Mouse (Mus musculus): ENCODE results near the gene Wnt10a. TPM values are rescaled to one million over a fixed set of nuclear protein-coding genes. Genes with fewer than 3 reads are reported as not detected.
"Not testable (repeated sequence)": the region's sequence is repeated elsewhere in the genome, so short reads cannot be mapped to it uniquely, and the experiment has no call there.

Wnt10a gene
- polyA plus RNA-seq, 1 experiment from 2014 or later, result 0.21 TPM

DNA sequence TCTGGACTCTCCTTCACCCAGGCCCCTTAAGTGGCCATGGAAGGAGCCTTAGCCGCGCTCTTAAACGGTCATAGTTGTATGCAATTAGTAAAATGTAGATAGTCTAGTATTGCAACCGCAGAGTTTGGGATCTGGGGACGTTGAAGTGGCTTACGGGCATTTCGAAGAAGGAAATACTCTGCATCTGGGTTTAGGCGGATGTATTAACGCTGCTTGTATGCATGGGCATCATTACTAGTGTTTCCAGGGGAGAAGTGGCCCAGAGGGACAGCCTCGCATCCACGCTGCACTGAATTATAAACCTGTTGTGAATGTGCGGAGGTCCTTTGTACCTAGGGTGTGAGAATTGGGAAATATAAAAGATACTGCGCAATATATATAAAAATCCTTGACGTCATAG, 25.9 kb downstream of the Wnt10a start:
- Histone ChIP-seq H3K27me3 (ENCODE audit: control insufficient read depth, insufficient read depth, low read length) (no peaks in the 10 kb centered on the region), H3K36me3 (replicated peaks; ENCODE audit: control insufficient read depth, insufficient read depth) (no peaks in the 10 kb centered on the region), H3K4me2 (replicated peaks) (peak overlapping the region; percentile 68), H3K4me3 (replicated peaks; ENCODE audit: low read length) (peak overlapping the region; percentile 49), H3K9ac (peak overlapping the region; percentile 71), H3K4me1 (replicated peaks; ENCODE audit: control insufficient read depth, insufficient read depth, low read length) (peaks cover 8% of the 10 kb centered on the region), H3K27ac (peak overlapping the region; percentile 86), H3K9me3 (ENCODE audit: control insufficient read depth, low read length) (no peaks in the 10 kb centered on the region)
- 0 out of 2 replicates have a peak, but pooled peaks have one; percentile 10 for ATAC-seq (ENCODE audit: low FRiP score)
- DNase-seq (ENCODE audit: low spot score), result no peak
- 14% methylated on average over 14 of the region's 14 CpGs for WGBS

DNA sequence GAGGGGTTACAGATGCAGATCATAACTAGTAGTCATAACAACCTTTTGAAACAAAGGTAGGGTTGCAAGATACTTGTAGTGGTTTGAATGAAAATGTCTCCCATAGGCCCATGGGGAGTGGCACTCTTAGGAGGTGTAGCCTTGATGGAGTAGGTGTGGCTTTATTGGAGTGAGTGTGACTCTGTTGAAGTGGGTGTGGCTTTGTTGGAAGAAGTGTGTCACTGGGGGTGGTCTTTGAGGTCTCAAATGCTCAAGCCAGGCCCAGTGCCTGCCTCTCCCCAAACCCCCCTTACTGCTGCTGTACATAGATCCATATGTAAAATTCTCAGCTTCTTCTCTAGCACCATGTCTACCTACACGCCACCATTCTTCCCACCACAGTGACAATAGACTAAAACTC, 27.2 kb downstream of the Wnt10a start:
- Histone ChIP-seq H3K36me3 (replicated peaks; ENCODE audit: control insufficient read depth, insufficient read depth) (no peaks in the 10 kb centered on the region), H3K4me2 (replicated peaks) (no peak overlapping the region), H3K4me3 (replicated peaks; ENCODE audit: low read length) (no peak overlapping the region), H3K27ac (no peak overlapping the region), H3K27me3 (ENCODE audit: control insufficient read depth, insufficient read depth, low read length) (no peaks in the 10 kb centered on the region), H3K9me3 (ENCODE audit: control insufficient read depth, low read length) (no peaks in the 10 kb centered on the region), H3K4me1 (replicated peaks; ENCODE audit: control insufficient read depth, insufficient read depth, low read length) (peaks cover 8% of the 10 kb centered on the region), H3K9ac (no peak overlapping the region)
- WGBS, result 96% methylated on average over 1 of the region's 1 CpGs
- ATAC-seq (ENCODE audit: low FRiP score) (no peak), DNase-seq (ENCODE audit: low spot score) (no peak)

DNA sequence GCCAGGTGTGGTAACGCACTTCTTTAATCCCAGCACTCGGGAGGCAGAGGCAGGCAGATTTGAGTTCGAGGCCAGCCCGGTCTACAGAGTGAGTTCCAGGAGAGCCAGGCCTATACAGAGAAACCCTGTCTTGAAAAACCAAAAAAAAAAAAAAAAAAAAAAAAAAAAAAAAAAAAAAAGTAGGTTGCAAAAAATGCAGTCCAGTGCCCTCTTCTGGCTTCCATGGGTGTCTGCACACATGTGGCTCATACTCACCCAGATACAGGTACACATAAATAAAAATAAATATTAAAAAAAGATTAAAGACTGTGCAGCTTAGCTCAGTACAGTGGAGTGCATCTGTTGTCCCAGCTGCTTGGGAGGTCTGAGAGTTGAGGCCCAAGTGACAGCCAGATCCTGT, 32.3 kb downstream of the Wnt10a start:
- not testable (repeated sequence) for H3K4me3 ChIP-seq (replicated peaks; ENCODE audit: low read length); H3K9me3 ChIP-seq (ENCODE audit: control insufficient read depth, low read length); DNase-seq (ENCODE audit: low spot score); ATAC-seq (ENCODE audit: low FRiP score); H3K4me2 ChIP-seq (replicated peaks); H3K27ac ChIP-seq; H3K27me3 ChIP-seq (ENCODE audit: control insufficient read depth, insufficient read depth, low read length); H3K4me1 ChIP-seq (replicated peaks; ENCODE audit: control insufficient read depth, insufficient read depth, low read length); H3K36me3 ChIP-seq (replicated peaks; ENCODE audit: control insufficient read depth, insufficient read depth); H3K9ac ChIP-seq
- 90% methylated on average over 4 of the region's 4 CpGs for WGBS

DNA sequence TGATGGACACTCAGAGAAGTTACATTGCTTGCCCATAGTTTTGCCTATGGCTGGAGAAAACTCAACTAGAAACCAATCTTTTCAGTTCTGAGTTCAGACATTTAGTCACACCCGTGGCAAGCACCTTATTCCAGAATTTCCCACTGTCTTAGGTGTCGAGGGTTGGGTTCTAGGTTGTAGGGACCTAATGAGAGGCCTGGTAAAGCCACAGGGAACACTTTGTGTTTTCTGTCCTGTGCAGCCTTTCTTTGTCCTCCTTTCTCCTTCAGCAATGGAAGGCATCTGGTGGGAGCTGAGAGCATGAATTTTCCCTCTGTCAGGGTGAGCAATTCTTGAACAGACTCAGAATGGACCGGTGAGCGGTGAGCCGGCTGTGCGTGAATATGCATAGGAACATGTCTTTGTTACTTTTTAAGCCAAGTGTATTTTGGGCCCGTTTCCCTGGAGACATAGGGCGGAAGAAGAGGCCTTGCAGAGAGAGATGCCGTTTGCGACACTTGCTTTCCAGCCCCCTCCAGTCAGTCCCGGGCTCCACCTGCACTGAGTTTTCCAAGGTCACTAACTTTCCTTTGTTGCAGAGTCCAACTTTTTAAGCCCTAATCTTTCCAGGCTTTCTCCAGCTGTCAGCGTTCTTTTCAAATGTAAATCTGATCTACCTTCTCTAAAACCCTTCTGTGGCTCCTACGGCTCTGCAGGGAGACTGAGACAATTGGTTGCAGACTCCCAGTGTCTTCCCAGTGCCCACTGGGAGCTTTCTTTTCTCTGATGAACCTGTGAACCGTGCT, 33.4 kb downstream of the Wnt10a start:
- Histone ChIP-seq H3K27me3 (ENCODE audit: control insufficient read depth, insufficient read depth, low read length) (no peaks in the 10 kb centered on the region), H3K4me3 (replicated peaks; ENCODE audit: low read length) (no peak overlapping the region), H3K9me3 (ENCODE audit: control insufficient read depth, low read length) (no peaks in the 10 kb centered on the region), H3K9ac (no peak overlapping the region), H3K4me2 (replicated peaks) (no peak overlapping the region), H3K4me1 (replicated peaks; ENCODE audit: control insufficient read depth, insufficient read depth, low read length) (no peaks in the 10 kb centered on the region), H3K27ac (no peak overlapping the region; the same call in 1 of the 2 replicates), H3K36me3 (replicated peaks; ENCODE audit: control insufficient read depth, insufficient read depth) (no peaks in the 10 kb centered on the region)
- 5% methylated on average over 14 of the region's 14 CpGs for WGBS
- DNase-seq (ENCODE audit: low spot score) (no peak), ATAC-seq (ENCODE audit: low FRiP score) (no peak)

DNA sequence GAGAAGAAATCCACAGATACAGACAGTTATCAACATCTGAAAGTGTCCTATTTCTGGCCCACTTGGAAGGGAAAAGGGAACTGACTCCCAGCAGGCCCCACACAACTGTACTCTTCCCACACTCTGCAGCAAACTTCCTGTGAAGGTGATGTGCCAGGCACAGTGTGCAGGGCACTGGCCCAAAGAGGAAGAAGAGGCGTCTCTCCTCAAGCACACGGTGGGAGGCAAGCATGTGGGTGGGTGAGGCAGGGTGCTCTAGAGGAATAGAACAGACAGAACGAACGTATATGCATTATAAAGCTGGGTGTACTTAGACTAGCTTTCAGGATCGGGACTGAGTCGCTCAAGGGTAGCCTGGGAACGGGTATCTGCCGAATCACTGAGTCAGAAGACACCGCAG, 38.7 kb downstream of the Wnt10a start:
- 84% methylated on average over 9 of the region's 9 CpGs for WGBS
- no peak overlapping the region for H3K27ac ChIP-seq
- H3K4me3 ChIP-seq (replicated peaks; ENCODE audit: low read length), result no peak overlapping the region
- H3K4me2 ChIP-seq (replicated peaks), result no peak overlapping the region
- H3K36me3 ChIP-seq (replicated peaks; ENCODE audit: control insufficient read depth, insufficient read depth), result no peaks in the 10 kb centered on the region
- no peak overlapping the region for H3K9ac ChIP-seq
- DNase-seq (ENCODE audit: low spot score), result no peak
- H3K9me3 ChIP-seq (ENCODE audit: control insufficient read depth, low read length), result no peaks in the 10 kb centered on the region
- no peak for ATAC-seq (ENCODE audit: low FRiP score)
- H3K27me3 ChIP-seq (ENCODE audit: control insufficient read depth, insufficient read depth, low read length), result no peaks in the 10 kb centered on the region
- no peaks in the 10 kb centered on the region for H3K4me1 ChIP-seq (replicated peaks; ENCODE audit: control insufficient read depth, insufficient read depth, low read length)

DNA sequence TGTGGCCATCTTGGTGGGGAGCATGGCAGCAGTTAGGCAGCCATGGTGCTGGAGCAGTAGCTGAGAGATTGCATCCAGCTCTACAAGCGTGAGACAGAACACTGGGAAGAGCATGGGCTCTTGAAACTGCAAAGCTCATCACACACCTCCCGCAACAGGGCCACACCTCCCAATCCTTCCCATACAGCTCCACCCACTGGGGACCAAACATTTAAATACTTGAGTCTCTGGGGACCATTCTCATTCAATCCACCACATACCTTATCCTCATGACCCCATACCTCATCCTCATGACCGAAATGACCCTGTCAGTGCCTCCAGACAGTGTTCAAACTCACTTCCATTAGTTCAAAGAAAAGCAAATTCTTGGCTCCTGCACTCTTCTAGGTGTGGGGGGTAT, 41.9 kb downstream of the Wnt10a start:
- WGBS, result 87% methylated on average over 3 of the region's 3 CpGs
- DNase-seq (ENCODE audit: low spot score) (no peak), ATAC-seq (ENCODE audit: low FRiP score) (no peak)
- Histone ChIP-seq H3K36me3 (replicated peaks; ENCODE audit: control insufficient read depth, insufficient read depth) (no peaks in the 10 kb centered on the region), H3K9ac (no peak overlapping the region), H3K4me3 (replicated peaks; ENCODE audit: low read length) (no peak overlapping the region), H3K9me3 (ENCODE audit: control insufficient read depth, low read length) (no peaks in the 10 kb centered on the region), H3K27ac (no peak overlapping the region), H3K27me3 (ENCODE audit: control insufficient read depth, insufficient read depth, low read length) (no peaks in the 10 kb centered on the region), H3K4me2 (replicated peaks) (no peak overlapping the region), H3K4me1 (replicated peaks; ENCODE audit: control insufficient read depth, insufficient read depth, low read length) (no peaks in the 10 kb centered on the region)

DNA sequence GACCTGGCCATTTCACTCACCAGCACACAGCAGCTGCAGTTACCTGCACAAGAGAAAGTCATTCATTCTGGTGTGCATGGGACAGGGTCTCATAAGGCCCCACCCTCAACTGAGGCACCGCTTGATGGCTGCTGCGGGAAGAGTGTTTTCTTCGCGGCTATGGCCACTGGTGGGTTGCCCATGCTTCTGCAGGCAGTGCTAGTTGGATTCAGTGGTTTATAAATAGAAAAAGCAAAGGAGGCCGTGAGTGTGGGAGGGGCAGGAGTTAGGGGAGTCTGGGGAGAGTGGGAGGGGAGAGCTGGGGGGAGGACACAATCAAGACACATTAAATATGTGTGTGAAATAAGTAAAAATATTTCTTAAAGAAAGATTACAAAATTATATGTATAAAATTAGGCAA, 51.8 kb downstream of the Wnt10a start:
- H3K27ac ChIP-seq, result no peak overlapping the region
- no peak overlapping the region for H3K4me2 ChIP-seq (replicated peaks)
- H3K36me3 ChIP-seq (replicated peaks; ENCODE audit: control insufficient read depth, insufficient read depth), result no peaks in the 10 kb centered on the region
- H3K9me3 ChIP-seq (ENCODE audit: control insufficient read depth, low read length), result no peaks in the 10 kb centered on the region
- no peaks in the 10 kb centered on the region for H3K4me1 ChIP-seq (replicated peaks; ENCODE audit: control insufficient read depth, insufficient read depth, low read length)
- WGBS, result 88% methylated on average over 5 of the region's 5 CpGs
- DNase-seq (ENCODE audit: low spot score) (no peak), ATAC-seq (ENCODE audit: low FRiP score) (no peak)
- no peak overlapping the region for H3K4me3 ChIP-seq (replicated peaks; ENCODE audit: low read length)
- H3K9ac ChIP-seq, result no peak overlapping the region
- H3K27me3 ChIP-seq (ENCODE audit: control insufficient read depth, insufficient read depth, low read length), result no peaks in the 10 kb centered on the region

DNA sequence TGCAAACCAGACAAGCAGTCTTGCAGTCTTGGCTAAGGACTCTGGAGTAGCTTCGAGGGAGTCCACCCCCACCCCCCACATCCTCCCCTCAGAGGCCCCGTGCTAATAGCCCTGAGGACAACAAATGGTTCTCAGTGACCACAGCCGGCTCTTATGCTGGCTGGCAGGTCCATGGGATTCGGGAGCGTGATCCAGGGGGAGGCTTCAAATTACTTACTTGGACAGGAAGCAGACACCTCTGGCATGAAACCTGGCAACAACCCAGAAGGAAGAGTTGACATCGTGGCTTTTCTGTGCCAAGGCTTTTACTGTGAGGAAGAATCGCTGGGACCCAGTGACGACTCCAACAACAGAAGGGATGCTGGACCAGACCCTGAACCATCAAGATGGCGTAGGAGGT, 55.0 kb downstream of the Wnt10a start:
- DNase-seq (ENCODE audit: low spot score) (no peak), ATAC-seq (ENCODE audit: low FRiP score) (no peak)
- H3K4me1 ChIP-seq (replicated peaks; ENCODE audit: control insufficient read depth, insufficient read depth, low read length), result no peaks in the 10 kb centered on the region; the same call in 1 of the 2 replicates
- no peak overlapping the region for H3K27ac ChIP-seq
- H3K9ac ChIP-seq, result no peak overlapping the region
- no peak overlapping the region for H3K4me3 ChIP-seq (replicated peaks; ENCODE audit: low read length)
- no peaks in the 10 kb centered on the region for H3K36me3 ChIP-seq (replicated peaks; ENCODE audit: control insufficient read depth, insufficient read depth)
- H3K27me3 ChIP-seq (ENCODE audit: control insufficient read depth, insufficient read depth, low read length), result no peaks in the 10 kb centered on the region
- H3K9me3 ChIP-seq (ENCODE audit: control insufficient read depth, low read length), result no peaks in the 10 kb centered on the region
- 55% methylated on average over 9 of the region's 9 CpGs for WGBS
- no peak overlapping the region for H3K4me2 ChIP-seq (replicated peaks)

DNA sequence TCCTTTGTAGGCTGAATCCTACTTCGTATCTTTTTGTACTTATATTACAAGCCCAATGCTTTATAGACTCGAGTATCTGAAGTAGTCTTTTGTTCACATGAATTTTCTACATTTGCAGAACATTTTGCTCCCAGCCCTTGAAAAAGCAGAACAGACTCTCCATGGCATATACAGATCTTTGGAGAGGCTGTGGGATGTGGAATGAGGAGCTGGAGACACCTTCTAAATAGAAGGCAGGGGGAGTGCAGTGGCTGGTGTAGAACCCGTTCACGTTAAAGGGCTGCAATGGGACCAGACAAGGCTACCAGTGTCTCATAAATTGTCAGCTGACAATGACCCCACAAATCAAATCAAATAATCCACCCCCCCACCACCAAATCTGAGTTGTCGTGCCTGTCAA, 57.6 kb downstream of the Wnt10a start:
- Histone ChIP-seq H3K4me1 (replicated peaks; ENCODE audit: control insufficient read depth, insufficient read depth, low read length) (peaks cover 4% of the 10 kb centered on the region), H3K9me3 (ENCODE audit: control insufficient read depth, low read length) (no peaks in the 10 kb centered on the region), H3K36me3 (replicated peaks; ENCODE audit: control insufficient read depth, insufficient read depth) (no peaks in the 10 kb centered on the region), H3K9ac (no peak overlapping the region), H3K27me3 (ENCODE audit: control insufficient read depth, insufficient read depth, low read length) (no peaks in the 10 kb centered on the region), H3K4me3 (replicated peaks; ENCODE audit: low read length) (no peak overlapping the region), H3K27ac (no peak overlapping the region), H3K4me2 (replicated peaks) (no peak overlapping the region)
- ATAC-seq (ENCODE audit: low FRiP score), result no peak
- DNase-seq (ENCODE audit: low spot score), result no peak
- 66% methylated on average over 5 of the region's 5 CpGs for WGBS

DNA sequence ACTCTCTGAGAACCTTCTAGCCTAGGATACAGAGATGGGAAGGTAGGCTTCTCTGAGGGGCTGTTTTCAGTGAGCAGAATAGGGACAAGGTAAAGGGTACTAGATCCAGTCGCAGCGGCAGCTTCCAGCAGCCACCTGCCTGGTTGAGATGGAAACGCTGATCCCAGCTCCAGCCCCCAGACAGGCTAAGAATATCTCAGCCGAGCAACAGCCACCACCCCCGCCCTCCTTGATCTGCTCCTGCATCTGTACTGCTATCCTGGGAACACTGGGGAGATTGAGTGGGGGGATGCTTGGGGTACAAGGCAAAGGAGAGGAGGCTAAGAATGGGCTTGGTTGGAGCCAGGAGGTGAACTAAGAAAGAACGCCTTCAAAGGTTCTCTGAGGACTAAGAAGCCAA, 58.9 kb downstream of the Wnt10a start:
- ATAC-seq (ENCODE audit: low FRiP score), result no peak

More for the DNA sequence above, 58.9 kb downstream of the Wnt10a start:
- no peak overlapping the region for H3K4me2 ChIP-seq (replicated peaks)
- WGBS, result 33% methylated on average over 6 of the region's 6 CpGs
- no peaks in the 10 kb centered on the region for H3K27me3 ChIP-seq (ENCODE audit: control insufficient read depth, insufficient read depth, low read length)
- no peak for DNase-seq (ENCODE audit: low spot score)
- H3K9me3 ChIP-seq (ENCODE audit: control insufficient read depth, low read length), result no peaks in the 10 kb centered on the region
- no peak overlapping the region for H3K27ac ChIP-seq
- no peaks in the 10 kb centered on the region for H3K36me3 ChIP-seq (replicated peaks; ENCODE audit: control insufficient read depth, insufficient read depth)
- peaks cover 9% of the 10 kb centered on the region for H3K4me1 ChIP-seq (replicated peaks; ENCODE audit: control insufficient read depth, insufficient read depth, low read length)
- no peak overlapping the region for H3K4me3 ChIP-seq (replicated peaks; ENCODE audit: low read length)
- no peak overlapping the region for H3K9ac ChIP-seq
